Mouse (Mus musculus): ENCODE results near the gene Sin3b. TPM values are rescaled to one million over a fixed set of nuclear protein-coding genes. Genes with fewer than 3 reads are reported as not detected.

The Sin3b gene
- polyA plus RNA-seq, 1 experiment from 2014 or later: 172 TPM

DNA sequence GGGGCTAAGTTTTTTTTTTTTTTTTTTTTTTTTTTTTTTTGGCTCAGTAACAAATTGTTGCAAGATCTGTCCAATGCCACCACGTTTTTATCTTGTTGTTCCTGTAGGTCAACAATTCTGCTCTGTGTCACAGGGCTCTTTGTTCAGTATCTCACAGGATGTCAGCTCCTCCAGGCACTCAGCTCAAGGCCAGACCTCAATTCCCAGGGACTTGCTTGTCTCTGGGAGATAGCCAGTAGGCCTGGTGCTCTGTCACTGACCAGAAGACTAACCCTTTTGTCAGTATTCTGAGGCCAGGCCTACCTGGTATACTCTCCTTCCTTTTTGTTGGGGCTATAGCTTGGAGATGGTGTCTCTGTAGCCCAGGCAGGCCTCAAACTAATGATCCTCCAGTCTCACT lies 2.5 kb upstream of the Sin3b start:
- no peak overlapping the region for H3K4me2 ChIP-seq (replicated peaks; ENCODE audit: low read depth)
- no peaks in the 10 kb centered on the region for H3K4me1 ChIP-seq (replicated peaks; ENCODE audit: control insufficient read depth, insufficient read depth, low read length)
- no peaks in the 10 kb centered on the region for H3K9me3 ChIP-seq (ENCODE audit: control insufficient read depth)
- H3K36me3 ChIP-seq (ENCODE audit: control insufficient read depth, insufficient read depth): peaks cover 4% of the 10 kb centered on the region
- no peak overlapping the region for H3K27ac ChIP-seq (ENCODE audit: low read depth, low read length)
- H3K9ac ChIP-seq (ENCODE audit: low read depth, low read length): no peak overlapping the region
- H3K27me3 ChIP-seq (replicated peaks; ENCODE audit: control insufficient read depth, insufficient read depth, low read length): no peaks in the 10 kb centered on the region
- ATAC-seq: no peak
- WGBS: 19% methylated on average over 1 of the region's 1 CpGs
- no peak overlapping the region for H3K4me3 ChIP-seq (ENCODE audit: low read depth, low read length)
- no peak for TF ChIP-seq CTCF (IDR thresholded peaks at IDR 0.05; ENCODE audit: low read depth)

DNA sequence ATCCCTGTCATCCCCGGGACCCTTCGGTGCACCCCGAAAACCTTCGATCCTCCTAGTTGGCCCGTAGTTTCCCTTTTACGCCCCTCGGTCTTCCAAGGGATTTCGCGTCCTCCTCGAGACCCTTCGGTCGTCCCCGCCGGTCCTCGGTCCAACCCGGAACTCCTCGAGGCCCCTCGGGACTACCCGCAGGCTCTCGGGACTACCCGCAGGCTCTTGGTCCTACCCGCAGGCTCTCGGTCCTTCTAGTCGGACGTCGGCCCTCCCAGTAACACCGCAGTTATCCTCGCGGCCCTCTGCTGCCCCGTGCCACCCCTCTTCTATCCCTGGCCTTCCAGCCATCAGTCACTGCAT lies 541 bp downstream of the Sin3b start:
- ATAC-seq: peak; percentile 55

DNA sequence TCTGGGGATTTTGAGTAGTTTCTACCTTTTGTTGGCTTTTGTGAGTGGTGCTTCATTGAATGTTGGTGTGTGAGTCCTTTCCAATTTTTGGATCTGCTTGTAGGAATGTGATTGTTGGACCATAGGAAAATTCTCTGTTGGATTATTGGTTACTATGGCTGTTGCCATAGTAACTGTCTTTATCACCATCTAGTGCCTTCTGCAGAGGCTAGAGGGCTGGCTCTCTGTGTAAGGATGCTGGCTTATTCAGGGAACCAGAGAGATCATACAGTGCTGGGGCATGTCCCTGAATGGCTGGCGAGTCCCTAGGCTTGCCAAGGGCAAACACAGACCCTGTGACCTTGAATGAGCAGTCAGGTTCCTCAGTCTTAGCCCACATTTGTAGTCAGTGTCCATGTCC lies 5.6 kb downstream of the Sin3b start:
- H3K9ac ChIP-seq (ENCODE audit: low read depth, low read length): no peak overlapping the region
- H3K4me3 ChIP-seq (ENCODE audit: low read depth, low read length): no peak overlapping the region
- H3K4me1 ChIP-seq (replicated peaks; ENCODE audit: control insufficient read depth, insufficient read depth, low read length): no peaks in the 10 kb centered on the region
- peaks cover 81% of the 10 kb centered on the region for H3K36me3 ChIP-seq (ENCODE audit: control insufficient read depth, insufficient read depth)
- no peaks in the 10 kb centered on the region for H3K27me3 ChIP-seq (replicated peaks; ENCODE audit: control insufficient read depth, insufficient read depth, low read length)
- no peak overlapping the region for H3K4me2 ChIP-seq (replicated peaks; ENCODE audit: low read depth)
- ATAC-seq: no peak
- WGBS: 92% methylated on average over 1 of the region's 1 CpGs
- no peak for TF ChIP-seq CTCF (IDR thresholded peaks at IDR 0.05; ENCODE audit: low read depth)
- no peaks in the 10 kb centered on the region for H3K9me3 ChIP-seq (ENCODE audit: control insufficient read depth)
- no peak overlapping the region for H3K27ac ChIP-seq (ENCODE audit: low read depth, low read length)

More for the DNA sequence above, 541 bp downstream of the Sin3b start:
- Histone ChIP-seq H3K36me3 (ENCODE audit: control insufficient read depth, insufficient read depth) (peaks cover 33% of the 10 kb centered on the region), H3K4me3 (ENCODE audit: low read depth, low read length) (peak overlapping the region; percentile 89), H3K9ac (ENCODE audit: low read depth, low read length) (peak overlapping the region; percentile 91), H3K9me3 (ENCODE audit: control insufficient read depth) (no peaks in the 10 kb centered on the region), H3K4me1 (replicated peaks; ENCODE audit: control insufficient read depth, insufficient read depth, low read length) (no peaks in the 10 kb centered on the region), H3K27me3 (replicated peaks; ENCODE audit: control insufficient read depth, insufficient read depth, low read length) (no peaks in the 10 kb centered on the region), H3K27ac (ENCODE audit: low read depth, low read length) (no peak overlapping the region), H3K4me2 (replicated peaks; ENCODE audit: low read depth) (peak overlapping the region; percentile 91)
- WGBS: 1% methylated on average over 30 of the region's 30 CpGs
- no peak for TF ChIP-seq CTCF (IDR thresholded peaks at IDR 0.05; ENCODE audit: low read depth)

DNA sequence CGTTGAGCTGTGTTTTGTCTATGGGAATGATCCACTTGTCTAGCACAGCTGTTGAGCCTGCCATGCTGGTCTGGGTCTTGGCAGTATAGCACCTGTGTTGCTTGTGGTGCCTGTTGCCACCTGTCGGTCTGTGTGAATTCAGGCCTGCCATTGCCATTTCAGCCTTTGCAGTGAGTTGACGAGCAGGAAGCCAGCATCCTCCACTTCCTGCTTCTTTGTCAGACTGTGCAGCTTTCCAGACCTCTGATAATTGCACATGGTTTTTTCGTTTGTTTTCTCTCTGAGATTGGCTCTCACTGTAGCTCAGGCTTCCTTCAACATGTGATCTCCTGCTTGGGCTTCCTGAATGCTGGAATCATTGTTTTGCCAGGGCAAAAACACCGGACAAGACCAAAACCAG lies 11.9 kb downstream of the Sin3b start:
- Histone ChIP-seq H3K27ac (ENCODE audit: low read depth, low read length) (no peak overlapping the region), H3K9me3 (ENCODE audit: control insufficient read depth) (no peaks in the 10 kb centered on the region), H3K27me3 (replicated peaks; ENCODE audit: control insufficient read depth, insufficient read depth, low read length) (no peaks in the 10 kb centered on the region), H3K4me2 (replicated peaks; ENCODE audit: low read depth) (no peak overlapping the region), H3K4me3 (ENCODE audit: low read depth, low read length) (no peak overlapping the region), H3K36me3 (ENCODE audit: control insufficient read depth, insufficient read depth) (peaks cover 90% of the 10 kb centered on the region), H3K9ac (ENCODE audit: low read depth, low read length) (no peak overlapping the region), H3K4me1 (replicated peaks; ENCODE audit: control insufficient read depth, insufficient read depth, low read length) (no peaks in the 10 kb centered on the region)
- ATAC-seq: no peak
- peak; percentile 26; the same call in 1 of the 2 replicates for TF ChIP-seq CTCF (IDR thresholded peaks at IDR 0.05; ENCODE audit: low read depth)
- 73% methylated on average over 5 of the region's 5 CpGs for WGBS

DNA sequence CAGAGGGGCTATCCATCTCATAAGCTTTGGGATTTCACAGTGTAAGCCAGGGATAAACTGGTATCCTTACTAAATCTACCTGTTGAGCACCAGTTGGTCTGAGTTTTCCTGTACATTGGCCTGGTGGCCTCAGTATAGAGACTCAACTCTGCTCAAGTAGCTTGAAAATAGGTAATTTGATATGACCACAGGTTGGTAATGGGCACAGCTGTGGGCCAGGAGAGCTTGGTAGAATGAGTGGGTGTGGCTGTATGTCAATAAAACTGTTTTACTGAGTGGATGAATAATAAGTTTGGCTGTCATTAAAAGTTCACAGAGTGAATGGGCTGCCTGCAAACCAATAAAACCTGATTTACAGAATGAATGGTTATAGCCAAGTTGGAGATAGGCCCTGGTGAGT lies 13.8 kb downstream of the Sin3b start:
- ATAC-seq: no peak; the same call in 1 of the 2 replicates
- no peaks in the 10 kb centered on the region for H3K27me3 ChIP-seq (replicated peaks; ENCODE audit: control insufficient read depth, insufficient read depth, low read length)
- no peak overlapping the region for H3K4me3 ChIP-seq (ENCODE audit: low read depth, low read length)
- H3K36me3 ChIP-seq (ENCODE audit: control insufficient read depth, insufficient read depth): peaks cover 85% of the 10 kb centered on the region
- no peaks in the 10 kb centered on the region for H3K4me1 ChIP-seq (replicated peaks; ENCODE audit: control insufficient read depth, insufficient read depth, low read length)
- no peak overlapping the region for H3K4me2 ChIP-seq (replicated peaks; ENCODE audit: low read depth)
- H3K9ac ChIP-seq (ENCODE audit: low read depth, low read length): no peak overlapping the region
- TF ChIP-seq CTCF (IDR thresholded peaks at IDR 0.05; ENCODE audit: low read depth): no peak
- H3K9me3 ChIP-seq (ENCODE audit: control insufficient read depth): no peaks in the 10 kb centered on the region
- no peak overlapping the region; the same call in 1 of the 2 replicates for H3K27ac ChIP-seq (ENCODE audit: low read depth, low read length)

DNA sequence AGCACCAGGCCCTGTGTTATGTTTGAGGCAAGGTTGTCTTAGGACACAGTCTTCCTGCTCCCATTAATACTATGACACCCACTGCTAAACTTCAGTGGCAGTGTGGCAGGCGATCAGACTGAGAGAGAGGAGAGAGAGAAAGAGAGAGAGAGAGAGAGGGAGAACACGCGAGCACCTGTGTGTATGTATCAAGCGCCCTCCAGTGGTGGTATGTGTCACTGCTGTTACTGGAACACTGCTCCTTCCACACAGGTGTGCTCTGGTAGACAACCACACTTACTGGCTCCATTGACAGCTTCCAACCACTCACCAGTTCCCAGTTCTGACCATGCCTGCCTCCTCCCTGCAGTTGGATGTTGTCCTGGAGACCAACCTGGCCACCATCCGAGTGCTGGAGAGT lies 23.0 kb downstream of the Sin3b start:
- no peaks in the 10 kb centered on the region for H3K9me3 ChIP-seq (ENCODE audit: control insufficient read depth)
- no peaks in the 10 kb centered on the region for H3K27me3 ChIP-seq (replicated peaks; ENCODE audit: control insufficient read depth, insufficient read depth, low read length)
- no peak overlapping the region for H3K4me2 ChIP-seq (replicated peaks; ENCODE audit: low read depth)
- WGBS: 33% methylated on average over 5 of the region's 5 CpGs
- no peak overlapping the region for H3K9ac ChIP-seq (ENCODE audit: low read depth, low read length)
- 0 out of 2 replicates have a peak, but pooled peaks have one; percentile 31 for ATAC-seq
- H3K4me1 ChIP-seq (replicated peaks; ENCODE audit: control insufficient read depth, insufficient read depth, low read length): no peaks in the 10 kb centered on the region
- H3K27ac ChIP-seq (ENCODE audit: low read depth, low read length): no peak overlapping the region
- peaks cover 90% of the 10 kb centered on the region for H3K36me3 ChIP-seq (ENCODE audit: control insufficient read depth, insufficient read depth)
- H3K4me3 ChIP-seq (ENCODE audit: low read depth, low read length): no peak overlapping the region
- TF ChIP-seq CTCF (IDR thresholded peaks at IDR 0.05; ENCODE audit: low read depth): peak; percentile 90

DNA sequence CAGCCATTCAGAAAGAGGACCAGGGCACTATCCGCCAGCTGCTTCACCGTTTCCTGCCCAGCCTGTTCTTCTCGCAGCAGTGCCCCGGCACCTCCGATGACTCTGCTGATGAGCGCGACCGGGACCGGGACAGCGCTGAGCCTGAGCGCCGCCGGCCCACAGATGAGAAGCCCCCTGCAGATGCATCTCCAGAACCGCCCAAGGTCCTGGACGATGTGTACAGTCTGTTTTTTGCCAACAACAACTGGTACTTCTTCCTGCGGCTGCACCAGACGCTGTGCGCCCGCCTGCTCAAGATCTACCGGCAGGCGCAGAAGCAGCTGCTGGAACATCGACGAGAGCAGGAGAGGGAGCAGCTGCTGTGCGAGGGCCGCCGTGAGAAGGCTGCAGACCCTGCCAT lies 26.8 kb downstream of the Sin3b start:
- 91% methylated on average over 26 of the region's 26 CpGs for WGBS
- TF ChIP-seq CTCF (IDR thresholded peaks at IDR 0.05; ENCODE audit: low read depth): no peak
- Histone ChIP-seq H3K4me1 (replicated peaks; ENCODE audit: control insufficient read depth, insufficient read depth, low read length) (no peaks in the 10 kb centered on the region), H3K27ac (ENCODE audit: low read depth, low read length) (no peak overlapping the region), H3K36me3 (ENCODE audit: control insufficient read depth, insufficient read depth) (peaks cover 95% of the 10 kb centered on the region), H3K9ac (ENCODE audit: low read depth, low read length) (no peak overlapping the region), H3K27me3 (replicated peaks; ENCODE audit: control insufficient read depth, insufficient read depth, low read length) (no peaks in the 10 kb centered on the region), H3K4me2 (replicated peaks; ENCODE audit: low read depth) (no peak overlapping the region), H3K4me3 (ENCODE audit: low read depth, low read length) (no peak overlapping the region), H3K9me3 (ENCODE audit: control insufficient read depth) (no peaks in the 10 kb centered on the region)
- ATAC-seq: no peak
